Mouse (Mus musculus) left cerebral cortex, postnatal 14 days (tissue): Measurements from ENCODE around the gene Arf5. TPM values are rescaled to one million over a fixed set of nuclear protein-coding genes. Genes with fewer than 3 reads are reported as not detected.

ENCODE experiments used
- DNase-seq, 2 experiments: peaks; one replicate each; pipeline ENCODE4 v3.0.0; 2021 to 2022; ENCODE audit warnings: low spot score in 2 of 2, mixed read lengths in 1 of 2
- intact Hi-C: fragments of 180-260 bp; cut with DNase I; formaldehyde crosslinking; loops from one replicate; pipeline ENCODE4 v1.15.1; 2025
- total RNA-seq, 2 experiments: library from RNA; stranded (reverse); gene quantifications; 2 replicates each; pipeline ENCODE4 v1.2.3; 2021

The Arf5 gene
- total RNA-seq, 2 experiments from 2014 or later, result 389 to 405 TPM

DNA sequence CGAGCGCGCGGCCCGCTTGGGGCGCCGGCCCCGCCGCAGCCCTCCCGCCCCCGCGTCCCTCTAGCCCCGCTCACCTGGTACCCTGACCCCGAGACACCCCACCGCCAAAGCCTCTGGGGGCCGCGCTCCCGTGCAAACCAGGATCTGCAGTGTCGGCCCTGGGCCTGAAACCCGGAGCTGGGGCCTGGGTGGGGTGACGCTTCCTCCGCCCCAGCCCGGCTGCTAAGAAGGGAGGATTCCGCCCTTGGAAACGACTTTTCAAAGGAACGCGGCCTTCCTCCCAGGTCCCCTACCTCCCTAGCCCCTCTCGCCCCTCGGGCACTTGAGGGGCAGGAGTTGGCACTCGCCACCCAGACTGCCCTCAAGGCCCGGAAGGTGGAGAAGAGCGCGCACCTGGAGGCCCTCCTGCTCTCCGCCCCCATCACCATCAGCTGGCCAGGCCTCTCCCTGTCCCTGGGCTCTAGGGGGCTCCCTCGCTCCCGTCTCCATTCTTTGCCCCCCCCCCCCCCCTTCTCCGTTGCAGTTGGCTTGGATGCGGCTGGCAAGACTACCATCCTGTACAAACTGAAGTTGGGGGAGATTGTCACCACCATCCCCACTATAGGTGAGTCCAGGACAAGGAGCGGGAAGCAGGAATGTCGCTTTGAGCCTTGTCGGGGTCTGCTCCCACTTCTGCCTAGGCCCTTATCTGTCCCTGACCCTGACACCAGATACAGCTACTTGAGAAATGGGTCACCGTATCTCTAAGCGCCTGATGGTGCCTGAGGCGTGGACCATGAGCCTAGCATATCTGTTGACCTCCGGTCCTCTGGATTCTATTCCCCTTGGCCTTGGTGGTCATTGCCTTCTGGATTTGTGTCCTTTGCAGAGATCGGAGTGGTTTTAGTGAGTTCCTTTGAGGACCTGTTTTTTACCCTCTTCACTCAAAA is 671 bp downstream of the Arf5 start:
- DNase-seq, result peak; percentile 35 to 41
- intact Hi-C loops, result loop anchor here (10.0 kb wide), 1 partner anchor 401 kb away; no protein-coding TSS in a partner anchor

GRCm38 (mm10) chr6:28425019-28425418 is 1.7 kb downstream of the Arf5 start:
- intact Hi-C loops, result loop anchor here (10.0 kb wide), 1 partner anchor 400 kb away; no protein-coding TSS in a partner anchor
- no peak for DNase-seq

GRCm38 (mm10) chr6:28427096-28427839 is 3.9 kb downstream of the Arf5 start, which contains the start of gene Fscn3:
Gene Fscn3, plus strand, starts transcription at chr6:28427789.
- DNase-seq, result no peak
- intact Hi-C loops, result loop anchor here (10.0 kb wide), 1 partner anchor 398 kb away; no protein-coding TSS in a partner anchor

- intact Hi-C loops, result loop anchor here (10.0 kb wide), 1 partner anchor 397 kb away; no protein-coding TSS in a partner anchor
Measured at GRCm38 (mm10) chr6:28428290-28428689, 4.9 kb downstream of the Arf5 start, which contains the start of gene Gcc1. Gene Gcc1, minus strand, starts transcription at chr6:28428390.

GRCm38 (mm10) chr6:28429870-28430269 is 6.5 kb downstream of the Arf5 start:
- intact Hi-C loops, result loop anchor here (10.0 kb wide), 1 partner anchor 395 kb away; no protein-coding TSS in a partner anchor
- no peak for DNase-seq

More at GRCm38 (mm10) chr6:28428290-28428689, 4.9 kb downstream of the Arf5 start, which contains the start of gene Gcc1:
- DNase-seq, result no peak

- no peak for DNase-seq
- intact Hi-C loops, result no loop called here
Measured at GRCm38 (mm10) chr6:28430795-28431537, 7.6 kb downstream of the Arf5 start.

DNA sequence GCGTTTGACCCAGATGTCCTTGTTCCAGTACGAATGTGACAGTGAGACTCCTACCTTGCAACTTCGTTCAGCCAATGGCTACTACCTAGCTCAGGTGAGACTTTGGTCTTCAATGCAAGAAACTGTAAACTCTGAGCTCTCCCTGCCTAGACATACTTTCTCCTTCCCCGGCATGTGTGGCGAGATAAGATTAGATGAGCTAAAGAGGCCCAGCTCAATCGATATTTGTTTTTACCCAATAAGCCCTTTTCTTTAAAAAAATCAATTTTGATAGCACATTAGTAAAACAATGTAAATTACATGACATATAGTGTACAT is 8.1 kb downstream of the Arf5 start:
- intact Hi-C loops, result no loop called here
- no peak for DNase-seq

- DNase-seq, result no peak
- intact Hi-C loops, result no loop called here
Measured at GRCm38 (mm10) chr6:28447937-28448336, 24.6 kb downstream of the Arf5 start.

DNA sequence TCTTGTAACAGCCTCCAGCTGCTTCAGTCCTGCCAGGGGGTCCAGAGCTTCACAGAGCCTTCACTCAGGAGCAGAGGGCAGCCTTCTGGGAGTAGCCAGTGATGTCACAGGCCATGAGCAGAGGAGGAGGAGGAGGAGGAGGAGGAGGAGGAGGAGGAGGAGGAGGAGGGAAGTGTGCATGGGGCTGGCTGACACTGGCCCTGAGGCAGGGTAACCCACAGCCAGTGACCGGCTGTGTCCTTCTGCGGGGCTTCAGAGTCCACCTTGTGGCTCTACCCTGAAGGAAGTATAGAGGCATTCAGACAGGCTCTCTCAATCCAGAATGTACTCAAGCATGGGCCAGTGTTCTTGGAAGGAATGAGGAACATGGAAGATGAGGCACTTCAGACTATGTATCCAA is 25.9 kb downstream of the Arf5 start, which contains the start of gene Pax4:
TSS of gene Pax4 (minus strand) at position 101 of the 400 bp plus-strand sequence.
- no peak for DNase-seq

GRCm38 (mm10) chr6:28450481-28450880 is 27.1 kb downstream of the Arf5 start:
- intact Hi-C loops, result no loop called here
- no peak for DNase-seq

More for the DNA sequence above, 25.9 kb downstream of the Arf5 start, which contains the start of gene Pax4:
- intact Hi-C loops, result no loop called here

GRCm38 (mm10) chr6:28450977-28451376 is 27.6 kb downstream of the Arf5 start:
- intact Hi-C loops, result no loop called here
- DNase-seq, result no peak

GRCm38 (mm10) chr6:28459221-28459668 is 35.9 kb downstream of the Arf5 start:
- DNase-seq, result no peak
- intact Hi-C loops, result no loop called here

DNA sequence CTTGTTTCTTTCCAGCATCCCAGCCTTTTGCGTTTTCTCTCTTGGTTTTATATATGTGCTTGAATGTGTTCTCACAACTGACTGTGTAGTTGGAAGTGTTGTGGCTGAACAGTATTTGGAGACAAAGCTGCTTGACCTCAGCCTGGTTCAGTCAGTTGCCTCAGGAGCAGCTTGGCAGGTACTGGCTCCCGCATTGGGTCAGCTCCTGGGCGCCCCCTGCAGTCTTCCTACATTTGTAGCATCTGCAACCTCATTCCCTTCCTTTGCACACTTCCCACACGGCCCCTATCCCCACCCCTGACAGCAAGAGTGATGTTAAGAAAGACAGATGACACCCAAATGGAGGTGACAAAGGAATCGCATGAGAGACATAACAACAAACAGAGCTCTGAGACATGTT is 37.2 kb downstream of the Arf5 start:
- intact Hi-C loops, result no loop called here
- peak; percentile 18 to 55 for DNase-seq

- no peak for DNase-seq
- intact Hi-C loops, result no loop called here
Measured at GRCm38 (mm10) chr6:28464630-28465029, 41.3 kb downstream of the Arf5 start.

- DNase-seq, result no peak
- intact Hi-C loops, result no loop called here
Measured at GRCm38 (mm10) chr6:28470017-28470602, 46.8 kb downstream of the Arf5 start.

GRCm38 (mm10) chr6:28470621-28471020 is 47.3 kb downstream of the Arf5 start:
- DNase-seq, result no peak
- intact Hi-C loops, result no loop called here

DNA sequence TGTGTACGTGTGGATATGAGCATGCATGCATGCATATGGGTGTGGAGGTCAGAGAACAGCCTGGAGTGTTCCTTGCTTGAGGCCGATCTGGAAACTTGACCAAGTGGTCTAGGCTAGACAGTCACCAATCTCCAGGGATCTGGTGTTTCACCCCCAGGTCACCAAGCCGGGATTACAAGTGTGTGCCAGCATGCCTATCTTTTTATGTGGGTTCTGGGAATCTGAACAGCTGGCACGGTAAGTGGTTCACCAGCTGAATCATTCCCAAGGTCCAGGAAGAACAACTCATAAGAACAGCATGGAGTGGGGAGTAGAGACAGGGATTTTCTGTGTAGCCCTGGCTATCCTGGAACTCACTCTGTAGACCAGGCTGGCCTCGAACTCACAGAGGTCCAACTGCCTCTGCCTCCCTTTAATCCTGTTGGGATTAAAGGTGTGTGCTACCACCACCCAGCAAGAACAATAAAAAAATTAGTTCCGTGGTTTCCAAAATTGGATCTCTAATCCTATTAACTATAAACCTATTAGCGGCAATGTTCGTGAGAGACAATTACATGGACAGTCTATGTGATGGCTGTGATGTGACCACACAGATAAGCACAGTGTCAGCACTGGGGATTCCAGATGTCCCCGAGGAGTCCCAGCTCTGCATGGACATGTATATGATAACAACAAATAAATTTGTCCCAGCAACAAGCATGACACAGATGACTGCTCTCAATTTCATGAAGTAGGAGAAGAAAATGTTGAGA is 48.1 kb downstream of the Arf5 start:
- intact Hi-C loops, result no loop called here
- no peak for DNase-seq

GRCm38 (mm10) chr6:28474211-28474610 is 50.9 kb downstream of the Arf5 start:
- intact Hi-C loops, result no loop called here
- no peak for DNase-seq
